Mouse (Mus musculus) heart, postnatal 0 days (tissue): ENCODE data around the gene Fgfr2. TPM values are rescaled to one million over a fixed set of nuclear protein-coding genes. Genes with fewer than 3 reads are reported as not detected.

Experiments
- ATAC-seq: fragments of 200-750 bp; cut with Nextera tagmentation; 2 replicates; pipeline ENCODE4 v1.8.0; 2017; ENCODE audit warnings: low read depth, moderate number of reproducible peaks, moderate library complexity; ENCODE audit not compliant: insufficient read depth
- DNase-seq: peaks from one replicate; pipeline ENCODE4 v3.0.0-alpha.2; 2016; ENCODE audit warnings: low spot score
- H3K27ac ChIP-seq: fragments of 300-500 bp; sonication (generic); 2 replicates; pipeline ENCODE4 v1.5.1; 2014; ENCODE audit warnings: low read depth, mild to moderate bottlenecking
- H3K27me3 ChIP-seq: fragments of 300-500 bp; sonication (generic); 2 replicates; pipeline ENCODE4 v1.6.1; 2014; ENCODE audit warnings: low read length, mixed read lengths; ENCODE audit not compliant: control insufficient read depth, insufficient read depth
- H3K36me3 ChIP-seq: fragments of 300-500 bp; sonication (generic); replicated peaks from 2 replicates; pipeline ENCODE4 v1.6.1; 2014; ENCODE audit warnings: low read length, mixed read lengths; ENCODE audit not compliant: control insufficient read depth, insufficient read depth
- H3K4me1 ChIP-seq: fragments of 300-500 bp; sonication (generic); 2 replicates; pipeline ENCODE4 v1.6.1; 2014; ENCODE audit warnings: antibody characterized with exemption; ENCODE audit not compliant: control insufficient read depth, insufficient read depth
- H3K4me2 ChIP-seq: fragments of 300-500 bp; sonication (generic); 2 replicates; pipeline ENCODE4 v1.6.1; 2014; ENCODE audit warnings: low read depth, mild to moderate bottlenecking, low read length, moderate library complexity
- H3K4me3 ChIP-seq: fragments of 300-500 bp; sonication (generic); 2 replicates; pipeline ENCODE4 v1.5.1; 2014; ENCODE audit warnings: low read depth, low read length
- H3K9ac ChIP-seq: fragments of 300-500 bp; sonication (generic); replicated peaks from 2 replicates; pipeline ENCODE4 v1.6.1; 2014; ENCODE audit warnings: low read depth, low read length, mixed read lengths
- H3K9me3 ChIP-seq: fragments of 300-500 bp; sonication (generic); replicated peaks from 2 replicates; pipeline ENCODE4 v1.6.1; 2016; ENCODE audit warnings: low read length; ENCODE audit not compliant: control insufficient read depth
- CTCF ChIP-seq: IDR thresholded peaks from 2 replicates; pipeline ENCODE4 v1.5.1; 2016; ENCODE audit warnings: antibody characterized with exemption, control low read depth, low read depth
- EP300 ChIP-seq: IDR thresholded peaks from 2 replicates; pipeline ENCODE4 v1.6.1; 2016; ENCODE audit warnings: antibody characterized with exemption, low read depth
- WGBS: fragments of 180-500 bp; shearing (Covaris S2); extraction: QIAGEN DNeasy Blood & Tissue Kit; methylation state at CpG from one replicate; pipeline ENCODE4 v1.1.7; 2014; 5-methylcytosine and 5-hydroxymethylcytosine counted together
- polyA plus RNA-seq: library from polyadenylated mRNA; unstranded; fragments of >200 nt; fragmentation: Nextera tagmentation; extraction: Ambion mirVana; gene quantifications from 2 replicates; pipeline ENCODE4 v1.2.1, GENCODE M21; 2015
- total RNA-seq: library from RNA; depleted of rRNA; stranded (reverse); fragments of >200 nt; gene quantifications from 2 replicates; pipeline ENCODE4 v1.2.3, GENCODE M21; 2014; ENCODE audit warnings: low replicate concordance

Fgfr2 gene
- total and polyA plus RNA-seq, 2 experiments from 2014 or later, result 3.8 to 11.5 TPM

GRCm38 (mm10) chr7:132800868-132801267 lies 322.3 kb downstream of the Fgfr2 start:
- H3K4me2 ChIP-seq, result no peak overlapping the region
- ATAC-seq (no peak), DNase-seq (no peak)
- no peak overlapping the region for H3K4me3 ChIP-seq
- no peak for TF ChIP-seq EP300
- TF ChIP-seq CTCF, result no peak
- peaks cover 62% of the 10 kb centered on the region for H3K4me1 ChIP-seq
- no peak overlapping the region; the same call in 1 of the 2 replicates for H3K9ac ChIP-seq
- no peaks in the 10 kb centered on the region for H3K27me3 ChIP-seq
- peak overlapping the region; percentile 57 for H3K27ac ChIP-seq
- H3K9me3 ChIP-seq, result no peaks in the 10 kb centered on the region
- WGBS, result 51% methylated on average over 10 of the region's 10 CpGs
- no peaks in the 10 kb centered on the region for H3K36me3 ChIP-seq

- Histone ChIP-seq H3K36me3 (no peaks in the 10 kb centered on the region), H3K27ac (peak overlapping the region; percentile 57), H3K9ac (no peak overlapping the region), H3K27me3 (no peaks in the 10 kb centered on the region), H3K9me3 (no peaks in the 10 kb centered on the region), H3K4me1 (peaks cover 52% of the 10 kb centered on the region), H3K4me2 (no peak overlapping the region), H3K4me3 (no peak overlapping the region)
- 67% methylated on average over 5 of the region's 5 CpGs for WGBS
- TF ChIP-seq CTCF (no peak; the same call in 1 of the 2 replicates), EP300 (peak; percentile 41; the same call in 1 of the 2 replicates)
- peak; percentile 60 for ATAC-seq
- DNase-seq, result peak; percentile 54
Observed at GRCm38 (mm10) chr7:132799119-132800016, 323.8 kb downstream of the Fgfr2 start.

GRCm38 (mm10) chr7:132795141-132795540 lies 328.0 kb downstream of the Fgfr2 start:
- no peak for TF ChIP-seq CTCF
- TF ChIP-seq EP300, result no peak
- H3K27me3 ChIP-seq, result no peaks in the 10 kb centered on the region
- 90% methylated on average over 5 of the region's 5 CpGs for WGBS

DNA sequence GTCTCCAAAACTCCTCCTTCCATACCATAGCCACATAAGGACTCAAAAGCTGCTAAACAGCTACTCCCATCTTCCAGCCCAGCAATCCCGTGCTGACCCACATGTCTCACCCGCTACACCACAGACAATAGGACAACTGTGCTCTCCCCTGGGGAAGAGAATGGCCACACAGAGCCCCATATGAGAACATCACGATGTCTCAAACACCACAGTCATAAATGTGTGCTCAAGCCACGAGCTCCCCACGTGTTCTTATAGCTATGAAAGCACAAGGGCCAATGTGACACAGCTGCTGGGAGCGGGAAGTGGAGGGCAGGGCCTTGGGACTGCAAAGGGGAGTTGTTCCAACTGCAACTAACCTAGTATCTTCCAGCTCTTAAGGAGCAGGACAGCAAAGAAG lies 329.7 kb downstream of the Fgfr2 start:
- Histone ChIP-seq H3K4me1 (peaks cover 27% of the 10 kb centered on the region), H3K4me3 (no peak overlapping the region), H3K9ac (no peak overlapping the region), H3K9me3 (no peaks in the 10 kb centered on the region), H3K36me3 (no peaks in the 10 kb centered on the region), H3K4me2 (no peak overlapping the region), H3K27me3 (no peaks in the 10 kb centered on the region), H3K27ac (no peak overlapping the region)
- 57% methylated on average over 6 of the region's 6 CpGs for WGBS
- ATAC-seq, result peak; percentile 53
- no peak for DNase-seq
- TF ChIP-seq CTCF (no peak), EP300 (no peak)

More at GRCm38 (mm10) chr7:132795141-132795540, 328.0 kb downstream of the Fgfr2 start:
- Histone ChIP-seq H3K4me3 (no peak overlapping the region), H3K9ac (no peak overlapping the region), H3K36me3 (no peaks in the 10 kb centered on the region), H3K27ac (no peak overlapping the region), H3K4me1 (peaks cover 30% of the 10 kb centered on the region), H3K9me3 (no peaks in the 10 kb centered on the region), H3K4me2 (no peak overlapping the region)
- ATAC-seq, result no peak
- no peak for DNase-seq

- Histone ChIP-seq H3K9ac (no peak overlapping the region), H3K4me2 (no peak overlapping the region), H3K9me3 (no peaks in the 10 kb centered on the region), H3K4me1 (peaks cover 50% of the 10 kb centered on the region), H3K27me3 (no peaks in the 10 kb centered on the region), H3K36me3 (no peaks in the 10 kb centered on the region), H3K4me3 (no peak overlapping the region), H3K27ac (no peak overlapping the region)
- no peak for TF ChIP-seq CTCF
- DNase-seq (no peak), ATAC-seq (no peak)
- 85% methylated on average over 14 of the region's 14 CpGs for WGBS
Observed at GRCm38 (mm10) chr7:132790447-132791219, 332.5 kb downstream of the Fgfr2 start.
